Mouse (Mus musculus) gastrocnemius, postnatal 10 days (tissue): ENCODE data around the gene Cxcl15. TPM values are rescaled to one million over a fixed set of nuclear protein-coding genes. Genes with fewer than 3 reads are reported as not detected.

Experiments used
- DNase-seq: peaks from one replicate; pipeline ENCODE4 v3.0.0; 2021; ENCODE audit warnings: mixed read lengths
- long read RNA-seq, 2 experiments: library from polyadenylated mRNA; stranded (forward); transcript quantifications; one replicate each; pipeline ENCODE4 v2.0.0; 2021
- total RNA-seq, 2 experiments: library from RNA; stranded (reverse); gene quantifications; 2 replicates each; pipeline ENCODE4 v1.2.3; 2021

Cxcl15 gene
- not detected for total RNA-seq
- long read RNA-seq, experiment 1, result 0 reads
- long read RNA-seq, experiment 2, result 0 reads

- DNase-seq, result no peak
Observed at GRCm38 (mm10) chr5:90794195-90794625, at the start of gene Cxcl15. Gene Cxcl15, plus strand, starts transcription at chr5:90794534.

GRCm38 (mm10) chr5:90753934-90754333 lies 40.4 kb upstream of the Cxcl15 start:
- no peak for DNase-seq

DNA sequence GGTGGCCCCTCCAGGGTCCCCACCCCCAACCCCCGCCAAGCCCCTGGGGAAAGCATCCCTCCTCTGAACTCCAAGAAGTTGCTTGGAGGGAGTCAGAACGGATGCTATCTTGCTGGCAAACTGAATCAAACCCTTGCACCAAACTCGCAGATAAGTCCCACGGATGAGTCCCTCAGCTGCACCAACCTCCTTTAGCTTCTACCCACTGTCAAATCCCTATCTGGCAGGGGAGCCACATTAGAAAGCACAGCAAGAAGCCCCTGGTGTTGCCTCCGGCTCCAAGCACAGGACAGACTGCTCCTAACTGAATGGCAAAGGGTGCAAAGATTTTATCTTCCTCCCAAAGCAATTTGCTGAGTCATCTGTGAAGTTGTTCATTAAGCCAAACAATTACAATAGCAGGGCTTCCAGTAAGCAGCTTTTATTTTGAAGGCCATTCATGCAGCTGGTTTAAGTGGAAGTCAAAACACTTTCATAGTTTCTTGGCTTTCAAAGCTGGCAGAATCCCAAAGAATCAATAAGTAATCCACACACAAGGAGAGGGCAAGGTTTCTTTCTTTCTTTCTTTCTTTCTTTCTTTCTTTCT lies 36.2 kb upstream of the Cxcl15 start:
- no peak for DNase-seq

DNA sequence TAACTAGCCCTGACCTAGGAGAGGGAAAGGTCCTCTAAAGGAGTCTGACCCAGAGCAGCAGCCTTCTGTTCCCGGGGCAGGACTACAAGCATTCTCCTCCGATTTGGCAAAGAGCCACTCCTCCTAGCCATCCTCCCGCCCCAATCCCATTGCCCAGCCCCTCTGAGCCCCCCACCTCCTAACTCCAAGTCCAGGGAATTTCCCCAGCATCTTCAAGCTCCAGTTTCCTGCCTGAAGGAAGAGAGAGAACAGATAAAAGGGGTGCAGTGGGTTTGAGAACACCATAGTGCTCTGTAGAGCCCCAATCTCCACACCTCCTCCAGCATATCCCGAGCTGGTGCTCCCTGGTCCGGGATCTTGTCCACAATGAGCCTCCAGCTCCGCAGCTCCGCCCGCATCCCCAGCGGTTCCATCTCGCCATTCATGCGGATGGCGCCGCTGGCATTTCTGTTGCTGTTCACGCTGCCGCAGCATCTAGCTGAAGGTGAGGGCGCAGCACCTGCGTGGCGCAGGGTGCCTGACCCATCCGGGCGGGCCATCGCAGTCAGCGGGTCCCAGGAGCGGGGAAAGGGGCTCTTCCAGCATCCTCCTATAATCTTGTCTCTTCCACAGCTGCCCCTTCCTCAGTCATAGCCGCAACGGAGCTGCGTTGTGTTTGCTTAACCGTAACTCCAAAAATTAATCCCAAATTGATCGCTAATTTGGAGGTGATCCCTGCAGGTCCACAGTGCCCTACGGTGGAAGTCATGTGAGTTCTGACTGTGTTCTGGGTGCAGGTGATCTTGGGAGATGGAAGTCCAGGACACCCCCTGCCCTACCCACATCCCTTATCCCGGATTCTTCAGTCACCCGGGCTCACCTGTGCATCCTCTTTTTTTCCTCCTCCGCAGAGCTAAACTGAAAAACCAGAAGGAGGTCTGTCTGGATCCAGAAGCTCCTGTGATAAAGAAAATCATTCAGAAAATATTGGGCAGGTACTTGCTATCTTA lies 35.0 kb upstream of the Cxcl15 start, which contains the start of gene Cxcl5:
Gene Cxcl5, plus strand, starts transcription at position 284 of the 989 bp plus-strand sequence.
- no peak for DNase-seq

DNA sequence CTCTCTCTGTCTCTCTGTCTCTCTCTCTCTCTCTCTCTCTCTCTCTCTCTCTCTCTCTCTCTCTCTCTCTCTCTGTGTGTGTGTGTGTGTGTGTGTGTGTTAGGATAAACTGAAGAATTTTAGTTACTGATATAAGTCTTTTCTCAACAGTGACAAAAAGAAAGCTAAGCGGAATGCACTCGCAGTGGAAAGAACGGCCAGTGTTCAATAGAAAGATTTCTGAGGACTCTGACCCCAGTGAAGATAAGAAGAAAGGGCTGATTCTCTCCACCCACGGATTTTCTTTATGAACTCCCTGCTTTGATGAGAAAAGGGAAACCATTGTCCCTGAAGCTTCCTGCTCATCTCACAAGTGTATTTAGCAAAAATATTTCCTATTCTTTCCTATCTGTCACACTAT lies 34.0 kb upstream of the Cxcl15 start:
- no peak for DNase-seq

DNA sequence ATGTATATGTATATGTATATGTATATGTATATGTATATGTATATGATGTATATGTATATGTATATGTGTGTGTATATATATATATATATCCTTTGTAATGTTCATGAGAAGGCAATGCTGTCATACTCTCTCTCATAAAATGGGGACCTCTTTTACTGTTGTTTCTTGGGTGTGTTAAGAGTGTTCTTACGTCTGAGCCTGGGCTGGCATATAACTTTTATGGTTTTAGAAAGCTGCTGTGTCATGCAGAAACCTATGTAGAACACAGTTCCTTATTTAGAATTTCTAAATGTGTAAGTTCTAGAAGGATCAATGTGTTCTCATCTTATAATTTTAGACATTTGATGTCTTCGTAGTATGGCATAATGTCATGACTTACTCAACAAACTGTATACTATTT lies 33.5 kb upstream of the Cxcl15 start:
- no peak for DNase-seq

DNA sequence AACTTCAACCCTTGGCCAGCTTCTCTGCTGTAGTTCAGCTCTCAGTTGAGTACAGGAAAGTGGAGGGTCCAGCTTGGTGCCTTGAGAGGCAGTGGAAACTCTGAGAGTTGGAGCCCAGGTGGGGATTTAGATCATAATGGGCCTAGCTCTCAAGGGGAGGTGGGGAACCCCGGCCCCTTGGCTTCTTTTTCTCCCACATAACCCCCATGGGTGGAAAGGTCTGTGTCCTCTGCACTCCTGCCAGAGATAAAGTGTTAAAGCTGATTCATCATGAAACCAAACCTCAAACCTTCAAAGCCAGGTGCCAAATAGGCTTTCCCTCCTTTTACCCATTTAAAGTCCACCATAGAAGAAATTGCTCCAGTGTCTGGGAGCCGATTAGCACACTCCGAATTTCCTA lies 32.5 kb upstream of the Cxcl15 start:
- DNase-seq, result no peak

GRCm38 (mm10) chr5:90763912-90764665 lies 30.2 kb upstream of the Cxcl15 start:
- no peak for DNase-seq

- DNase-seq, result no peak
Observed at GRCm38 (mm10) chr5:90765821-90766606, 28.3 kb upstream of the Cxcl15 start.

DNA sequence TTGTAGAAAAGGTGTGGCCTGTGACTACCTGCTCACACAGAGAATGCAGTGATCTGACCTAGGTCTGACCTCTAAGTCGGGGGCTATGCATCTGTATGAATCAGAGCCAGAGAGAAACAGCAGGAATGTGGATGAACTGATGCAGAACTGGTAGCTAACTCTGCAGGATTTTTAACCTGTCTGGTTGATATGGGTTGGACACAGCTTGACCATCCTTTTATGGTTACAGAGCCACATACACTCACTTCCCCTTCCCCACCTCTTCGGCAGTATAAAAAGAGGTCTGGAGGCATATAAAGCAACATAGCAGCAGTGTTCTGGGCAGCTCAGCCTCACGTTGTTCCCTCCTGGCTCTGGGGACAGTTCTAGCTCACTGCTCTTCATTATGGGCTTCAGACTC lies 26.1 kb upstream of the Cxcl15 start, which contains the start of gene Ppbp:
Gene Ppbp, plus strand, starts transcription at position 301 of the 400 bp plus-strand sequence.
- DNase-seq, result no peak

DNA sequence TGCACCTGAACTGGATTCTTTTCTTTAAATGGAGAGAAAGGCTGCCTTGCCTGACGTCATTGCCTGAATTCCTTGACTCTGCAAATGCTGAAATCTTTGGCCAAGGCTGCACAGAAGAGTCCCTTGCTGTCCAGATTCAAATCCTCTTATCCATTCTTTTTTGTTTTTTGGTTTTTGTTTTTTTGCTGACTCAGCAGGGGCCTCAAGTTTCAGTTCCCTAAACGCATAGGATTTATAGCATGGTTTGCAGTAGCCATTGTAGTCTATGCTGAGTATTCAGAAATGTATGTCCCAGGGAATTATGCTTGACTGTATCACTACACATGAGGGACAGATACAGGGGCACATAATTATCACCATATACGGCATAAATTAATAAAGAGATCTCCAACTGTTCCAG lies 23.0 kb upstream of the Cxcl15 start:
- no peak for DNase-seq

DNA sequence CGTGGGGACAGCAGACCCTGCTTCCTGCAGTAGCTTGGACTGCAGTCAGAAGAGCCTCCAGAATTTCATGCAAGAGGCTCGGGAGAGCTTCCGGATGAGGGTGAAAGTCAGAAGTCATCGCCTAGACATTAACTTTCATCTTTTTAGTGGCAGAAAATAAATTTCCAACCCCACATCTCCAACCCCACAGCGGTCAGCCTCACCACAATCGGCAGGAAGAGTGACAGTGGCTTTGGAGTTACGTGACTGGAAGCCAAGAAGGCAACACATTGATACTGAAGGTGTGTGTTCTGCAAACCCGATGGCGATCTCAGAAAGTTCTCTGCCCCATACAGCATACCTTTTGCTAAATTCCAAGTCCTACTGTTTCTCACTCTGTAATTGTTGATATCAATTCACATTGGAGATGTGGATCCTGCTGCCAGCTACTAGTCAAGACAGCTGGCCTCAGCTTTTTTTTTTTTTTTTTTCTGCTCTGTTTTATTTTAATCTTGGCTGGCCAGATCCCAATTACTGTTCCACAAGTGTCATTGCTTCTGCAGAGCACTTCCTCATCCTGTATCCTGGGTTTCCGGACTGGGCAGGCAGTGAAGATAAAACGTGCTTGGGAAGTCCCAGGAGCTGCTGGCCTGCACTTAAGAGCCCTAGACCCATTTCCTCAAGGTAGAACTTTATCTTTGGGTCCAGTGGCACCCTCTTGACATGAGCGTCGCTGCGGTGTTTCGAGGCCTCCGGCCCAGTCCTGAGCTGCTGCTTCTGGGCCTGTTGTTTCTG lies 22.3 kb upstream of the Cxcl15 start, which contains the start of gene Pf4:
Gene Pf4, plus strand, starts transcription at position 556 of the 774 bp plus-strand sequence.
- no peak for DNase-seq

GRCm38 (mm10) chr5:90775562-90775961 lies 18.8 kb upstream of the Cxcl15 start:
- no peak for DNase-seq

DNA sequence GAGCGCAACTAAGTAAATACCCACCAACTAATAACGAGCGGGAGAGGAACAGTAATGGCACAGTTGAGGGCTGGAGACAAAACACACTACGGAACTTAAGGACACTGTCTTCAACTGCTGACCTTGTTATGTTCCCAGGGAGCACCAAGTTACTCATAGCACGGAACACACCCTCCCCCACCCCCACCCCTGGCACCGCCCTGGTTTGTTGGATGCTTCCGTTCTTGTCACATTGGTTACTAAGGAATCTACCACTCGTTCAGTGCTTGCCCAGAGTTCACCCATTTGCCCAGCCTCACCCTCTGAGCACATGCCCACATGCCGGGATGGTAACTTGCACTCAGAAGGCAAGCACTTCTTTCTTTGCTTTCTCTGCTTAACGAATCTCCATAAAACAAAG lies 16.7 kb upstream of the Cxcl15 start:
- DNase-seq, result no peak

DNA sequence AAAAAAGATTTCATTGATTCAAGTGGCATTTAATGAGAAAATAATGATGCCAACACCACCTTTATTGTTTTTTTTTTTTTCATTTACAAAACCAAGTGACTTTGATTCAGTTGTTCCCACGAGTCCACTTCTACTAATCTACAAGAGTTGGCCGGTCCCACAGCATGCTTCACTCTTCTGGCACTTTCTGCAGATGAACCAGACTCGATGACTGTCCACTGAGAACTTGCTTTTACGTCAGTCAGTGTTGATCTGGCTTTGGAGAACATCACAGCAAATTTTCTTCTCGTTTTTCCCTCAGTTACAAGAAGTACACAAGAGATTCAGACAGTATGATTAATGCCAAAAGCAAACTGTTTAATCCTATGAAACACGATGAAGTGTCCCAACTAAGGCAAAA lies 15.5 kb upstream of the Cxcl15 start:
- DNase-seq, result no peak

GRCm38 (mm10) chr5:90783697-90784096 lies 10.6 kb upstream of the Cxcl15 start:
- DNase-seq, result no peak

DNA sequence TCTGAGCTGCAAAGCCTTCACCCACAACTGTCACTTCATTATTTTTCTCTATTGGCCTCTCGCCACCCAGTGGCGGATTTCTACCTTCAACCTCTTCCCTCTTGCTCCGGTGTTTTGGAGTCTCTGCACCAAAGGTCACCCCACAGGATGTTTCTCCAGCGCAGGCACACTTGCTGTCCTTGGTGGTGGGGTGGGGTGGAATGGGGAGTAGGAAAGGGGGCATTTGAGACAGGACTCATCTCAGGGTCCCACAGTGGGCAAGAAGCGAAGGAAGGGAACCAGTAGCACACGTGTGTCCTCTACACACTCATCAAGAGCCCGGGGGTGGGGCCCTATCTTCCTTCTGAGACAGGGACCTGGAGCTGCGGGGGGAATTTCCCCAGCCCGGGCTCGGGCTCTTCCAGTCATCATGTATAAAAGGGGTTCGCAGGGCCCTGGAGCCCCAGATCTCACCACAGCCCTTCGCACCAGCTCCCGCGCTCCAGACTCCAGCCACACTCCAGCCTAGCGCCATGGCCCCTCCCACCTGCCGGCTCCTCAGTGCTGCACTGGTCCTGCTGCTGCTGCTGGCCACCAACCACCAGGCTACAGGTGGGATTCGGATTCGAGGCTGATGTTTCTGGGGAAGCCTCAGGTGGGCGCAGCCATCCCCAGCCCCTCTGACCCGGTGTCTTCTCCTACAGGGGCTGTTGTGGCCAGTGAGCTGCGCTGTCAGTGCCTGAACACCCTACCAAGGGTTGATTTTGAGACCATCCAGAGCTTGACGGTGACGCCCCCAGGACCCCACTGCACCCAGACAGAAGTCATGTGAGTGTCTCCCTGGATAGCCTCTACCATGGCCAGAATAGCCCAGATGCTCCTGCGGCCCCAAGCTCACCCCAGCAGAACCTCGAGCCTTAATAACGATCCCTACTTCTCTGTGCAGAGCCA lies 8.4 kb upstream of the Cxcl15 start, which contains the start of gene Cxcl3:
Gene Cxcl3, plus strand, starts transcription at position 445 of the 930 bp plus-strand sequence.
- no peak for DNase-seq

DNA sequence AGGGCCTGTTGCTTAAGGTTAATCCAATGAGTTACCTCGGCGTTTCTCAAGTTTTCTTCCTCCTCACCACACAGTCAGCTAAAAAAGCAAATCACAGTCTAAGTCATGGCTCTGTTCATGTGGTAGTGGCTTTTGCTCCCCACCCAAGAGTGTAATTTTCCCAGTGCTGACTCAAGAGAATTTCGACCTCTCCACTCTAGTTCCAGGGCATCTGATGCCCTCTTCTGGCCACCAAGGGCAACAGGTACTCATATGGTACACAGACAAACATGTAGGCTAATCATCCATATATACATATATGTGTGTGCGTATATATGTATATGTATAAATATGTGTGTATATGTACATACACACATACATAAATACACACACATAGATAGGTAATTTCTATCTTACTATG lies 6.2 kb upstream of the Cxcl15 start:
- no peak for DNase-seq

- no peak for DNase-seq
Observed at GRCm38 (mm10) chr5:90789306-90790073, 4.8 kb upstream of the Cxcl15 start.
